Mouse (Mus musculus) G1E (cell line): ENCODE results near the gene Tubgcp6.

Source experiments
- CTCF ChIP-seq: IDR thresholded peaks from 2 replicates; pipeline ENCODE4 v1.5.1; 2012; ENCODE audit warnings: low read depth, low read length, inconsistent platforms, mixed read lengths
- GATA1 ChIP-seq: IDR thresholded peaks from 2 replicates; pipeline ENCODE4 v1.6.1; 2012; ENCODE audit warnings: borderline replicate concordance, low read length, inconsistent platforms, mixed read lengths
- GATA2 ChIP-seq: IDR thresholded peaks from 2 replicates; pipeline ENCODE4 v1.6.1; 2012; ENCODE audit warnings: low read depth, low read length, inconsistent platforms, borderline replicate concordance
- POLR2AphosphoS5 ChIP-seq: IDR thresholded peaks from 2 replicates; pipeline ENCODE4 v1.6.1; 2012; ENCODE audit warnings: low read depth, low read length, inconsistent platforms; ENCODE audit not compliant: insufficient replicate concordance

GRCm38 (mm10) chr15:89063001-89063400 lies 59.9 kb downstream of the Tubgcp6 start:
- no peak for TF ChIP-seq POLR2AphosphoS5
- no peak for TF ChIP-seq CTCF
- TF ChIP-seq GATA2: no peak
- TF ChIP-seq GATA1: no peak
